Mouse (Mus musculus): ENCODE results near the gene Bptf.

DNA sequence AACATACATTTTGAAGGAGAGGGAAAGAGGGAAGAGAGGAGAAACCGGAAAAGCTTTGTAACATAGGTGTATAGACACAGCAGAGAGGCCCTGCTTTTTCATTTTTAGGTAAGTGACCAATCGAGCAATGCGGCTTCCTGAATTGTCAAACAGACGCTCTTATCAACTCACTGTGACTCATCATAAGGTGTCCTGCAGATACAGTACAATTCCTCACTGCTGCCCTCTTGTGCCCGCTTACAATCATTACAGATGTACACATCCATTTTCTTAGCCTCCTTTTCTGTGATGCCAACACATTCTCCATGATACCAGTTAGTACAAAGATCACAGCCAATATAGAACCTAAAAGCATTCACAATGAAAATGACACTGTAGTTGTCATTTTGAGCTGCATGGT lies 87.6 kb downstream of the Bptf start:
- TF ChIP-seq GATA1 (IDR thresholded peaks at IDR 0.05; ENCODE audit: borderline replicate concordance, low read length) (no peak), FLI1 (IDR thresholded peaks at IDR 0.05; ENCODE audit: low read length) (no peak)
